Mouse (Mus musculus): ENCODE measurements around the gene Cmtm6. TPM values are rescaled to one million over a fixed set of nuclear protein-coding genes. Genes with fewer than 3 reads are reported as not detected.
A peak's percentile ranks its signal among the peaks of the same experiment; 100 is the strongest.

Gene Cmtm6
- polyA plus RNA-seq, 1 experiment from 2014 or later, result 26.0 TPM

GRCm38 (mm10) chr9:114759886-114760285, 29.0 kb downstream of the Cmtm6 start:
- Histone ChIP-seq H3K9ac (no peak overlapping the region), H3K9me3 (replicated peaks) (no peaks in the 10 kb centered on the region), H3K27me3 (replicated peaks) (no peaks in the 10 kb centered on the region), H3K4me3 (no peak overlapping the region), H3K4me2 (no peak overlapping the region), H3K36me3 (peaks cover 52% of the 10 kb centered on the region), H3K4me1 (no peaks in the 10 kb centered on the region), H3K27ac (no peak overlapping the region)
- ATAC-seq, result no peak
- 72% methylated on average over 4 of the region's 4 CpGs for WGBS (ENCODE audit: insufficient replicate concordance)

- peaks cover 49% of the 10 kb centered on the region for H3K36me3 ChIP-seq
- H3K9me3 ChIP-seq (replicated peaks), result no peaks in the 10 kb centered on the region
- no peak for ATAC-seq
- H3K27me3 ChIP-seq (replicated peaks), result no peaks in the 10 kb centered on the region
- no peak overlapping the region for H3K9ac ChIP-seq
- no peak overlapping the region for H3K4me3 ChIP-seq
- 74% methylated on average over 5 of the region's 5 CpGs for WGBS (ENCODE audit: insufficient replicate concordance)
- H3K4me2 ChIP-seq, result no peak overlapping the region
- no peaks in the 10 kb centered on the region for H3K4me1 ChIP-seq
- H3K27ac ChIP-seq, result no peak overlapping the region
Measured at GRCm38 (mm10) chr9:114760353-114760752, 29.4 kb downstream of the Cmtm6 start.

- no peak for ATAC-seq
- Histone ChIP-seq H3K27ac (no peak overlapping the region), H3K9me3 (replicated peaks) (no peaks in the 10 kb centered on the region), H3K4me1 (no peaks in the 10 kb centered on the region), H3K4me3 (no peak overlapping the region), H3K36me3 (peaks cover 35% of the 10 kb centered on the region), H3K4me2 (no peak overlapping the region), H3K27me3 (replicated peaks) (no peaks in the 10 kb centered on the region), H3K9ac (no peak overlapping the region)
- 73% methylated on average over 11 of the region's 11 CpGs for WGBS (ENCODE audit: insufficient replicate concordance)
Measured at GRCm38 (mm10) chr9:114761848-114762247, 30.9 kb downstream of the Cmtm6 start.

GRCm38 (mm10) chr9:114763341-114763740, 32.4 kb downstream of the Cmtm6 start:
- Histone ChIP-seq H3K27ac (no peak overlapping the region), H3K36me3 (peaks cover 32% of the 10 kb centered on the region), H3K9ac (no peak overlapping the region), H3K9me3 (replicated peaks) (no peaks in the 10 kb centered on the region), H3K4me3 (no peak overlapping the region), H3K4me2 (no peak overlapping the region), H3K4me1 (no peaks in the 10 kb centered on the region), H3K27me3 (replicated peaks) (no peaks in the 10 kb centered on the region)
- 64% methylated on average over 13 of the region's 13 CpGs for WGBS (ENCODE audit: insufficient replicate concordance)
- no peak for ATAC-seq

GRCm38 (mm10) chr9:114767030-114767429, 36.1 kb downstream of the Cmtm6 start:
- Histone ChIP-seq H3K36me3 (peaks cover 23% of the 10 kb centered on the region), H3K4me2 (no peak overlapping the region), H3K27ac (no peak overlapping the region), H3K4me3 (no peak overlapping the region), H3K4me1 (no peaks in the 10 kb centered on the region), H3K27me3 (replicated peaks) (no peaks in the 10 kb centered on the region), H3K9me3 (replicated peaks) (no peaks in the 10 kb centered on the region), H3K9ac (no peak overlapping the region)
- 86% methylated on average over 13 of the region's 13 CpGs for WGBS (ENCODE audit: insufficient replicate concordance)
- ATAC-seq, result no peak

GRCm38 (mm10) chr9:114767507-114767906, 36.6 kb downstream of the Cmtm6 start:
- Histone ChIP-seq H3K4me2 (no peak overlapping the region), H3K4me3 (no peak overlapping the region), H3K4me1 (no peaks in the 10 kb centered on the region), H3K9ac (no peak overlapping the region), H3K27ac (no peak overlapping the region), H3K27me3 (replicated peaks) (no peaks in the 10 kb centered on the region), H3K36me3 (peaks cover 25% of the 10 kb centered on the region), H3K9me3 (replicated peaks) (no peaks in the 10 kb centered on the region)
- WGBS (ENCODE audit: insufficient replicate concordance), result 75% methylated on average over 2 of the region's 2 CpGs
- ATAC-seq, result no peak

- H3K4me1 ChIP-seq, result no peaks in the 10 kb centered on the region
- H3K4me2 ChIP-seq, result no peak overlapping the region
- H3K27me3 ChIP-seq (replicated peaks), result no peaks in the 10 kb centered on the region
- no peak overlapping the region for H3K27ac ChIP-seq
- H3K9me3 ChIP-seq (replicated peaks), result no peaks in the 10 kb centered on the region
- no peak overlapping the region for H3K4me3 ChIP-seq
- H3K36me3 ChIP-seq, result peaks cover 24% of the 10 kb centered on the region
- no peak for ATAC-seq
- WGBS (ENCODE audit: insufficient replicate concordance), result 61% methylated on average over 10 of the region's 10 CpGs
- H3K9ac ChIP-seq, result no peak overlapping the region
Measured at GRCm38 (mm10) chr9:114768066-114768465, 37.1 kb downstream of the Cmtm6 start.

GRCm38 (mm10) chr9:114770224-114770623, 39.3 kb downstream of the Cmtm6 start:
- no peak overlapping the region for H3K27ac ChIP-seq
- no peak overlapping the region for H3K9ac ChIP-seq
- peaks cover 33% of the 10 kb centered on the region for H3K36me3 ChIP-seq
- H3K4me2 ChIP-seq, result no peak overlapping the region
- peaks cover 3% of the 10 kb centered on the region for H3K4me1 ChIP-seq
- 43% methylated on average over 4 of the region's 4 CpGs for whole genome bisulfite sequencing (ENCODE audit: insufficient replicate concordance)
- no peak overlapping the region for H3K4me3 ChIP-seq
- H3K9me3 ChIP-seq (replicated peaks), result no peaks in the 10 kb centered on the region
- H3K27me3 ChIP-seq (replicated peaks), result no peaks in the 10 kb centered on the region
- ATAC-seq, result no peak

GRCm38 (mm10) chr9:114771565-114771964, 40.6 kb downstream of the Cmtm6 start:
- Histone ChIP-seq H3K9me3 (replicated peaks) (no peaks in the 10 kb centered on the region), H3K27ac (no peak overlapping the region), H3K4me3 (no peak overlapping the region), H3K4me2 (no peak overlapping the region), H3K36me3 (peaks cover 33% of the 10 kb centered on the region), H3K27me3 (replicated peaks) (no peaks in the 10 kb centered on the region), H3K9ac (no peak overlapping the region), H3K4me1 (peaks cover 16% of the 10 kb centered on the region)
- no peak for ATAC-seq
- WGBS (ENCODE audit: insufficient replicate concordance), result 75% methylated on average over 7 of the region's 7 CpGs

GRCm38 (mm10) chr9:114774629-114775028, 43.7 kb downstream of the Cmtm6 start:
- Histone ChIP-seq H3K9ac (no peak overlapping the region), H3K4me3 (no peak overlapping the region), H3K27ac (no peak overlapping the region), H3K36me3 (peaks cover 33% of the 10 kb centered on the region), H3K4me1 (peaks cover 42% of the 10 kb centered on the region), H3K27me3 (replicated peaks) (peaks cover 2% of the 10 kb centered on the region; the same call in 1 of the 2 replicates), H3K4me2 (no peak overlapping the region), H3K9me3 (replicated peaks) (no peaks in the 10 kb centered on the region)
- WGBS (ENCODE audit: insufficient replicate concordance), result 68% methylated on average over 6 of the region's 6 CpGs
- no peak for ATAC-seq

- H3K9me3 ChIP-seq (replicated peaks), result no peaks in the 10 kb centered on the region
- H3K4me1 ChIP-seq, result peaks cover 48% of the 10 kb centered on the region
- no peak for ATAC-seq
- peaks cover 8% of the 10 kb centered on the region for H3K27me3 ChIP-seq (replicated peaks)
- peaks cover 31% of the 10 kb centered on the region for H3K36me3 ChIP-seq
- WGBS (ENCODE audit: insufficient replicate concordance), result 50% methylated on average over 4 of the region's 4 CpGs
- no peak overlapping the region; the same call in 1 of the 2 replicates for H3K4me2 ChIP-seq
- no peak overlapping the region for H3K27ac ChIP-seq
- H3K9ac ChIP-seq, result no peak overlapping the region
- no peak overlapping the region for H3K4me3 ChIP-seq
Measured at GRCm38 (mm10) chr9:114775272-114775671, 44.4 kb downstream of the Cmtm6 start.

- H3K27me3 ChIP-seq (replicated peaks), result peaks cover 17% of the 10 kb centered on the region
- no peak overlapping the region for H3K9ac ChIP-seq
- H3K4me3 ChIP-seq, result no peak overlapping the region
- H3K4me2 ChIP-seq, result 0 out of 2 replicates have a peak overlapping the region, but pooled peaks have one; percentile 7
- ATAC-seq, result no peak
- 50% methylated on average over 3 of the region's 3 CpGs for WGBS (ENCODE audit: insufficient replicate concordance)
- peaks cover 24% of the 10 kb centered on the region for H3K36me3 ChIP-seq
- H3K4me1 ChIP-seq, result peaks cover 59% of the 10 kb centered on the region
- 0 out of 2 replicates have a peak overlapping the region, but pooled peaks have one; percentile 23 for H3K27ac ChIP-seq
- H3K9me3 ChIP-seq (replicated peaks), result no peaks in the 10 kb centered on the region
Measured at GRCm38 (mm10) chr9:114776361-114776760, 45.4 kb downstream of the Cmtm6 start.

Data from liver, embryonic 12.5 days (tissue).